Mouse (Mus musculus) lung, postnatal 36 days (tissue): ENCODE measurements around the gene Erh.
A peak's percentile ranks its signal among the peaks of the same experiment; 100 is the strongest.

Experiments
- DNase-seq: peaks from one replicate; pipeline ENCODE4 v3.0.0; 2022; ENCODE audit warnings: mixed read lengths

Gene Erh

GRCm38 (mm10) chr12:80615371-80616257 lies 28.5 kb downstream of the Erh start:
- no peak for DNase-seq

DNA sequence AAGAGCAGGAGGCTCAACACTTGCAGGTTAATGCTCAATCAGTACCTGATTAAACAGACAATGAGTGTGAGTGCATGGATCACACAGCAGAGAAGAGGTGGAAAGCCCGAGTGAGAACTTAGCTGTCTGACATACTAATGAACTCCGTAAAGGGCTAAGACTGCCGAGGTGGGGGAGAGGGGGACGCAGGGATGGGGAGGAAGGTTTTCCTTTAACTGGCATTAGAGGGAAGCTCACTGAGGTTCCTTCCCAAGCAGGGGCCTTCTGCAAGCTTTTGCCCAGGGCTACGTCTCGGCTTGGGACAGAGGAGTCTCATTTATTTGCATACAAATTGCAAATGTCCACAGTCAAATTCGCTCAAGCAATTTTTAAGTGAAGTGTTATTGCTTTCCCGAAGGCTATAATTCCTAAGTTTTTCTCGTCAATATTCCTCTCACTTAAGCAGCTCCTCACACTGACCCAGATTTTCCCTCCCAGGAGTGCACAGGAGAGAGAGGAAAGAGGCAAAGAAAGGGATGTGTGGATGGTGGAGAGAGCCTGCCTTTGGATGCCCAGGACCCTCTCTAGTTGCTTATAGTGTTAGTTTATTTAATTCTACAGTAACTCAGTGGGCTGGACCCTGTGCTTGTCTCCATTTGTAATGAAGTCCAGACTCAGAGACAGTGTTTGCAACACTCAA lies 31.9 kb downstream of the Erh start:
- DNase-seq = no peak

DNA sequence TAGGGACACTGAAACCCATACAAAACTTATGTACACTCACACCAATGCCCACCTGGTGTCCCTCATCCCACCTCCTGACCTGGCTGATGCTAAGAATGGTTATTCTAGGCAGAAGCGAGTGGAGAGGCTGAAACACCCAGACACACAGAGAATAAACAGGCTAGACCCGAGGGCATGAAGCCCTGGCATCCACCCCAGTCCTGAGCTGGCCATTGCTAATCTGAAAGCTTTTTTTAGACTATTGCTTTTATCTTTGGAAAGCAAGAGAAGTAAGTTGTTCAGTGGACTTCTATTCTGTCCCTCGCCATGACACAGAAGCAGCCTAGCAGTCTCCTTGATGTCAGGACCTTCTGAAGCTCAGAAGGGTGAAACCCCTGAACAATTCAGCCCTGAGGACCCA lies 34.2 kb downstream of the Erh start:
- no peak for DNase-seq

- no peak for DNase-seq
Observed at GRCm38 (mm10) chr12:80608576-80608975, 35.6 kb downstream of the Erh start.

DNA sequence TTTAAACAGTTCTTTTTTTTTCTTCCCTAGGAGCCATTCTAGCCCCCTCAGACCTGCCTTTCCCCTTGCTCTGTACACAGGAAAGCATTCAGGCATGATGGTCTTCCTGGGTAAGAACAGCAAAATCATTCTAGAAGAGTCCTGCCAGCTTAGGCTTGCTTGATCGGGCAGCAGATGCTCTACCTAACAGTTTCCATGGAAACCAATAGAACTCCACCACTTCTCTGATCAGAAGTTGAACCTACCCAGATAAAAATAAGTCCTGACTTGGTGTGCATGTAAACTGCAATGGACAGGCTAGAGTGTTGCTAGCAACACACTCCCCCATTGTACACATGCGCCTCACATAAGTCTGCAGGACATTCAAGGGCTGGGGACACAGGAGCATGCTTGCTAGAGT lies 39.9 kb downstream of the Erh start:
- DNase-seq = no peak

DNA sequence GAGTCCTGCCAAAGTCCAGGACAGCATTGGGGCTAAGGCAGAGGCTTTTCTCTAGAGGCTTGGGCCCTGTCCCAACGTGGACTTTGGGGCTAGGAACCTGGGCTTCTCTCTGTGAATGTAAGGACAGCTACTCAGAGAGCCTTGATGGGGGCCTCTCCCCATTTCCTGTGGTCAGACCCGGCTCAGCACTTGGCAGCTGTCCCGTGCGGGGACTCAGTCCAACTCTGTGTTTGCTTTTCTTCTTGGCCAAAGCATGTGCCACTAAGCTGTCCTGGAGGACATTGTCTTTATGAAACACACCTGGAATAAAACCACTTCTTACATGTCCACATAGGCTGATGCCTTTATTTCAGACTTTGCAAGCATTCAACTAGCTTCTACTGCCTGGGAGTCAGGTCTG lies 40.6 kb downstream of the Erh start:
- DNase-seq = peak; percentile 86

DNA sequence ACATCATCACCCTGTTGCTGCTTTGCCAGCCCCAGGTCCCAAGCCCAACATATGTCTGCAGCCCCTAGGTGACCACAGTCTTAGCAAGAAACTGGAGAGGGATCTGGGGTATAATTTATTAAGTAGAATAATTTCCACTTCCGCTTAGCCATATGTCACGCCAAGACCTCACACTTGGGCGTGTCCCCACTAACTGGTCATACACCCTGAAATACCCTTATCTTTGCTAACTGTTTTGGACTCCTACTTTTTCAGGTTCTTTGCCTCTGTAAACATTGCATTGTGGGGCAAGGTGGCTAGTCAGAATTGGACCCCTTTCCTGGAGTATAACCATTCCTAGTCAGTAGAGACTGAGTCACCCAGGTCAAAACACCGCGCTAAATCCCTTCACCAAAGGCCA lies 41.7 kb downstream of the Erh start:
- DNase-seq = no peak

- no peak for DNase-seq
Observed at GRCm38 (mm10) chr12:80601597-80602269, 42.4 kb downstream of the Erh start.

- peak; percentile 62 for DNase-seq
Observed at GRCm38 (mm10) chr12:80598756-80599155, 45.4 kb downstream of the Erh start.

GRCm38 (mm10) chr12:80598236-80598635 lies 45.9 kb downstream of the Erh start:
- DNase-seq = no peak

DNA sequence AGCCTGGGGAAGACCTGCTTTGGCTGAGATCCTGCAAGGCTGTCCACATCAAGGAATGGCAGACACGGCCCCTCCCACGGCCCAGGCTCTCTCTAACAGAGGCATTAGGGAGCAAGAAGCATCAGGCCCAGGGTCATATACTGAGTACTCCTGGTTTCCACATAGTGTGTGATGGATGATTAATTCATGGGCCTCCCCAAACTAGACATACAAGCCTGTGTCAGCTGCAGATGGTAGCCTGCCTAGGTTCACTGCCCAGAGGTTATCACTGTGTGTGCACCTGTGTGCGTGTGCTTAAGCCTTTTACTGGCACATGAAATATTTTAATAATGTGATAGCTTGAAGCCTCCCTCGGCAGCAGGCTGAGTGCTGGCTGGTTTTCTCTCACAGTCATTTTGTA lies 48.2 kb downstream of the Erh start:
- DNase-seq = no peak

- no peak for DNase-seq
Observed at GRCm38 (mm10) chr12:80595566-80595965, 48.6 kb downstream of the Erh start.

DNA sequence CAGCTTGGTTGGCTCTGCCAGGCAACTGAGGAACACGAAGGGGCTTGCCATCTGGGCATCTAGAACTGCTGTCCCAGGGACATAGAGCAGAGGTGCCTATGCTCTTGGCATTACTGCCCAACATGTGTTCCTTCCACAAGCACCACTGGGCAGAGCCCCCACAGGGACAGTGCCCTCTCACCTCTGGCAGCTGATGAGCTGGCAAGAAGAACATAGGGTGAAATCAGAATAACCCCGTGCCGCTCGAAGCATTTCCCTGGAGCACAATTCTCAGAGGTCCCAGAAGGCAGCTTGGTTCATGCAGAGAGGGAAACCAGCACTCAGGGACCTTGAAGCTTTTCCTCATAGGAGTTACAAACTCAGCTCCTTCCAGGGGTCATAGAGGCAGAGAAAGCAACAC lies 49.4 kb downstream of the Erh start:
- DNase-seq = no peak

- peak; percentile 12 for DNase-seq
Observed at GRCm38 (mm10) chr12:80594141-80594540, 50.0 kb downstream of the Erh start.

GRCm38 (mm10) chr12:80584973-80585372 lies 59.2 kb downstream of the Erh start:
- peak; percentile 28 for DNase-seq
